Mouse (Mus musculus) ES-Bruce4 (cell line): ENCODE measurements at regions not wholly inside any gene's neighbourhood (a gene's known extent, or its start where the extent isn't known, plus 50 kb on each side); places are given as distances from the start of the nearest gene placed in this dataset.

Source experiments
- CTCF ChIP-seq: IDR thresholded peaks from one replicate; pipeline ENCODE4 v1.8.1; 2011; ENCODE audit warnings: low read depth, low read length
- EP300 ChIP-seq: IDR thresholded peaks from 2 replicates; pipeline ENCODE4 v1.6.1; 2011; ENCODE audit warnings: low read depth, low read length; ENCODE audit not compliant: insufficient read depth

DNA sequence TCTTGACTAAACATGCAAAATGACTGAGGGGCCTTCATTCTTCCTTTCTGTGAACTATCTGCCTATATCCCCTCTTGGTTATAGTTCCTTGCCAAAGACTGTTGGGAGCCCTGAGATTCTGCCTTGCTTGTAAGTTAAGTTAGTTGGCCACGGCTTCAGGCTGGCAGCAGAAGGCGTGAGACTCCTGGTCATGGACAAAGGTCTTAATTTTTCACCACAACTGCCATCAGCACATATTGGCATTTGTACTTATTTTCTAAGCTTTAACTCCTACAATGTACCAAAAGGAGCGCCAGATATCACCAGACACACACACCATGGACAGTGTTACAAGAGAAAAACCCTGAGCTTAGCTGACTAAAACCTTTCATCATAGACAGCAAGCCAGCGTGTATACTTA, 56.7 kb upstream of the Abcd3 start:
- TF ChIP-seq CTCF (no peak), EP300 (no peak)
